Mouse (Mus musculus) skeletal muscle tissue, postnatal 0 days (tissue): ENCODE measurements around the gene Nr5a1. TPM values are rescaled to one million over a fixed set of nuclear protein-coding genes. Genes with fewer than 3 reads are reported as not detected.

Source experiments
- polyA plus RNA-seq: library from polyadenylated mRNA; unstranded; fragments of >200 nt; fragmentation: Nextera tagmentation; extraction: Ambion mirVana; gene quantifications from 2 replicates; pipeline ENCODE4 v1.2.1, GENCODE M21; 2015

The Nr5a1 gene
- 0.05 TPM in 1 of 2 replicates, not detected in the other for polyA plus RNA-seq

DNA sequence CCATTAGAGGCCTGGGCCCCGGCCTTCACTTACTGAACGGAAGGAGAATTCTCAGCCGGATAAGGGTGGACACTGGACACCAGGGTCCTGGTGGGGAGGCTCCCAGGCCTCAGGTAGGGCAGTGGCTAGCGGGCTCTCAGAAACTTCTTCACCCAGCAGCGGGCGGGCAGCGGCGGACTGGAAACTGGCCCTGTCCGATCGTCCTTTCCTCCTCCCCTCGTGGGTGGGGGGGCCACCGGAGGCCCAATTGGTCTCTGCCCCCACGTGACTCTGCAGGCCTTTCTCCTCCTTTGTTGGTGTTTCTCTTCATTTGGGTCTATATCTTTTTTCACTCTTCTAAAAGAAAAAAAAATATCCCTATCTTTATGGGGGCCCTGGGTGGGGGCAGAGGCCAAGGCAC, at the start of gene Nr5a1:
Gene Nr5a1 (minus strand): TSS at position 219 of the 400 bp plus-strand sequence.

DNA sequence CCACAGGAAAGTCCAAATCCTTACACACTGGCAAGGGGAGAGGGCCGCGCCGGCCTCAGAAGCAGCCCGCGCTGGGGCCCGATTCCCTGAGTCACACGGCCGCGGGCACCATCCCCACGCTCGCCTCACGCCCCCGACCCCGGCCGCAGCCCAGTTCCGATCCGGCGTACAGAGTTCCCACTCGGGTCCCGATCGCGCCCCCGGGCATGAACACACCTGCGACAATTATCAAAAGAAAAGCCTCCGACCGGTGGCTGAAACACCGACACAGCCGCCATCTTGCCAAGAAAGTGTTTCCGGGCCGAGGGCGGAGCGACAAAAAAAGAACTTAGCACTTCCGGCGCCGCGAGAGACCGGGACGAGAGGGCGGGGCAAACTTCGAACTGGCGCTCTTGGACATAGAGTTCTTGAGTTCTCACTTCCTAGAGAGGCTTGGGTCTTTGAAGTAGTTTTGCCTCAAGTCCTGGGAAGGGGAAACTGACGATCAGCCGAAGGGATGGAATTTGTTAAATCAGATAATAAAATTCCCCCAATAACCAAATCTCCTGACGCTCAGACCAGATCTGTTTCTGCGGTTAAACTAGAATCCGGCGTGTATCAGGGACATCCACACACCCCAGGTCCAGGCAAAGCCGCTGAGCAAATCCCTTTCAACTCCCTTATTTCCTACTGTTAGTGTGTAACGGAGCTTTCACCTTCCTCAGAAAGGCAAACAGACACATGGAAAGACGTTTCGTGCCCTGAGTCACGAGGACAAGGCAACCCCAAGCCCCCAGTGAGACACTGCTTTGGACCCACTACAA, 70.5 kb downstream of the Nr5a1 start, which contains the start of gene Psmb7:
Gene Psmb7 (minus strand): TSS at position 463 of the 803 bp plus-strand sequence.

Other genes with a start within 250 kb of the Nr5a1 start
- gene Nek6, start 202.9 kb downstream of the Nr5a1 start, polyA plus RNA-seq, result 32.1 and 36.4 TPM in 2 replicates
- gene Psmb7, start 70.5 kb downstream of the Nr5a1 start, polyA plus RNA-seq, result 246 and 252 TPM in 2 replicates
- gene Nr6a1, start 213.1 kb upstream of the Nr5a1 start, polyA plus RNA-seq, result 0.24 and 0.26 TPM in 2 replicates
- gene Olfml2a, start 217.4 kb upstream of the Nr5a1 start, polyA plus RNA-seq, result 8.5 and 8.6 TPM in 2 replicates